Mouse (Mus musculus) liver, adult 2 months (tissue): ENCODE measurements around the gene Ltbp1.

Source experiments
- CTCF ChIP-seq: fragments of 200-500 bp; IDR thresholded peaks from 2 replicates; pipeline ENCODE4 v1.5.1; 2011; ENCODE audit warnings: low read depth, low read length, control low read depth
- POLR2A ChIP-seq: fragments of 200-500 bp; IDR thresholded peaks from 2 replicates; pipeline ENCODE4 v1.6.1; 2011; ENCODE audit warnings: low read length, control low read depth; ENCODE audit not compliant: insufficient read depth; ENCODE audit errors: extremely low read depth

- TF ChIP-seq CTCF (no peak), POLR2A (no peak)
These were observed 167.4 kb downstream of the Ltbp1 start for GRCm38 (mm10) chr17:75172685-75173205.
